Mouse (Mus musculus) lung, adult 18-20 months (tissue): Measurements from ENCODE around the gene Gm14296.
"Not testable (repeated sequence)": the region's sequence is repeated elsewhere in the genome, so short reads cannot be mapped to it uniquely, and the experiment has no call there.

Experiments used
- DNase-seq, 2 experiments: peaks; one replicate each; pipeline ENCODE4 v3.0.0; 2022; ENCODE audit warnings: mixed read lengths in 2 of 2

The Gm14296 gene

GRCm38 (mm10) chr2:176927709-176928108 is at the start of gene Gm14296:
Gene Gm14296, minus strand, starts transcription at chr2:176927809.
- DNase-seq, result not testable (repeated sequence)

- not testable (repeated sequence) for DNase-seq
Observed at GRCm38 (mm10) chr2:176905464-176905863, 22.1 kb downstream of the Gm14296 start.
